Mouse (Mus musculus): ENCODE measurements around the gene Wap. TPM values are rescaled to one million over a fixed set of nuclear protein-coding genes. Genes with fewer than 3 reads are reported as not detected.

Gene Wap
- polyA plus RNA-seq, 1 experiment from 2014 or later = 4.3 TPM

DNA sequence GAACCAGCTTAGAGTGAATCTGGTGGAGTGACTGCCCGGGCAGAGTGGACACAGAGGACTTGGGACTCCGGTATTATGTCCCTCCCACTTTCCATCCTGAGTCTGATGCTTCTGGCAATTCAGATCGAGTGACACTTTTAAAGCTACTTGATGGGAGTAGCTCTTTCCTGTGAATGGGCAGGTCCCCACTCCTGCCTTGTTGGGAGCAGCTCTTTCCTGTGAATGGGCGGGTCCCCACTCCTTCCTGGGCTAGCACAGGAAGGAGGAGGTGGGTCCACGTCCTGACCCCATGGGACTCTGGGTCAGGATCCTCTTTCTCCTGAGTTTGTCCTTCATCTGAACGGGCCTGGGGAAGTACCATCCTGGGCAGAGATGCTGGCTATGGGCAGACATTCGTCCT is 37.0 kb upstream of the Wap start:
- H3K4me3 ChIP-seq (ENCODE audit: low read depth, low read length) = no peak overlapping the region
- H3K4me2 ChIP-seq (replicated peaks; ENCODE audit: low read depth) = no peak overlapping the region
- WGBS = 61% methylated on average over 7 of the region's 7 CpGs
- H3K4me1 ChIP-seq (replicated peaks; ENCODE audit: control insufficient read depth, insufficient read depth, low read length) = no peaks in the 10 kb centered on the region
- no peaks in the 10 kb centered on the region for H3K27me3 ChIP-seq (replicated peaks; ENCODE audit: control insufficient read depth, insufficient read depth, low read length)
- TF ChIP-seq CTCF (IDR thresholded peaks at IDR 0.05; ENCODE audit: low read depth) = no peak
- no peaks in the 10 kb centered on the region for H3K36me3 ChIP-seq (ENCODE audit: control insufficient read depth, insufficient read depth)
- no peak overlapping the region for H3K9ac ChIP-seq (ENCODE audit: low read depth, low read length)
- H3K9me3 ChIP-seq (ENCODE audit: control insufficient read depth) = no peaks in the 10 kb centered on the region
- no peak for ATAC-seq
- H3K27ac ChIP-seq (ENCODE audit: low read depth, low read length) = no peak overlapping the region

DNA sequence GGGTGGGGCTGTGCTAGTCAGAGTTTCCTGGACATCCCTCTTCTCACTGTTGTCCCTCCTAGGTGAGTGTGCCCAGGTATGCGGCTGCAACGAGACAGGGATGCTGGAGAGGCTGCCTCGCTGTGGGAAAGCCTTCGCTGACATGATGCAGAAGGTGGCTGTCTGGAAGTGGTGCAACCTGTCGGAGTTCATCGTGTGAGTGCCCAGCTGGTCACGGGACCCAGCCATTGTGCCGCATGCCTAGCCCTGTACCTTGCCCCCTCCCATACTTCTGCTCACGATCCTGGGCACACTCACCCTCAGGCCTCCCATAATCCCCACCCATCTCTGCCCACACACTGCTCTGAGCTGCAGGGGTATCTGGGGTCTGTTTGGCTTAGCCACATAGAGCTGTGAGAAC is 36.3 kb upstream of the Wap start:
- no peak for ATAC-seq
- H3K4me2 ChIP-seq (replicated peaks; ENCODE audit: low read depth) = no peak overlapping the region
- H3K4me1 ChIP-seq (replicated peaks; ENCODE audit: control insufficient read depth, insufficient read depth, low read length) = no peaks in the 10 kb centered on the region
- H3K9me3 ChIP-seq (ENCODE audit: control insufficient read depth) = no peaks in the 10 kb centered on the region
- no peak overlapping the region for H3K9ac ChIP-seq (ENCODE audit: low read depth, low read length)
- no peaks in the 10 kb centered on the region for H3K36me3 ChIP-seq (ENCODE audit: control insufficient read depth, insufficient read depth)
- H3K27ac ChIP-seq (ENCODE audit: low read depth, low read length) = no peak overlapping the region
- WGBS = 82% methylated on average over 9 of the region's 9 CpGs
- no peak for TF ChIP-seq CTCF (IDR thresholded peaks at IDR 0.05; ENCODE audit: low read depth)
- no peak overlapping the region for H3K4me3 ChIP-seq (ENCODE audit: low read depth, low read length)
- no peaks in the 10 kb centered on the region for H3K27me3 ChIP-seq (replicated peaks; ENCODE audit: control insufficient read depth, insufficient read depth, low read length)

DNA sequence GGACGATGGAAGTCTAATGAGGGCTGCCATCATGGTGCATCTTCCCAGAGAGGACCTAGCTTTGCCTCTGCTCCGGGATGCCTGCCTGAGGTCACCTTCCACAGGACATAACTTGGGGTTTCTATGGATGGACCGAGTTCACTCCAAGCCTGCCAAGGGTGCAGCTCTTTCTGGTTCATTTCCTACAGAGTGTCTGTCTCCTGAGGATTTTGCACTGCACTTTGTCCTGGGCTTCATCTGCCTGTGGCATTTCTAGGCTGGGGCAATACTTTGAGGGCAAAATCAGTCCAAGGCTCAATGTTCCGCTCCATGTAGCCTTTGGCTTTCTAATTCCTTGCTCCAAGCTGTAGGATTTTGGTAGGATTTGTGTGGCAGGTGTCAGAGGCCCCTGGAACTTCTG is 32.4 kb upstream of the Wap start:
- TF ChIP-seq CTCF (IDR thresholded peaks at IDR 0.05; ENCODE audit: low read depth) = no peak
- H3K9ac ChIP-seq (ENCODE audit: low read depth, low read length) = no peak overlapping the region
- ATAC-seq = no peak

DNA sequence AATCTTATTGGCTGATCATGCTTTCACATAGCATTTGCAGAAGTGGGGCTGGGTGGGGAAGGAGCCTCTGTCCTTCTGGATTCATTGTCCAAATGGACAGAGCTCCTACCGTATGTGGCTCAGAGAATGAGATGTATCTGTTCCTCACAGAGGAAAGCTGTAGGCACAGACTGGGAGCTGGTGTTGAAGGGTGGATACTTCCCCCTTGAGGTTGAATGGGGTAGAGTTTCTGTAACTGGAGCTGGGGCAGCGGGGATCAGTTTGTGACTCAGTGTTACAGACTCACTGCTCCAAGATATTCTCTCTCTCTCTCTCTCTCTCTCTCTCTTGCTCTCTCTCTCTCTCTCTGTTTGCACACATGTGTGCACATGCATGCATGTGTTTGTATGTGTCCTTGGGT is 31.6 kb upstream of the Wap start:
- Histone ChIP-seq H3K9me3 (ENCODE audit: control insufficient read depth) (no peaks in the 10 kb centered on the region), H3K27ac (ENCODE audit: low read depth, low read length) (no peak overlapping the region), H3K4me2 (replicated peaks; ENCODE audit: low read depth) (no peak overlapping the region), H3K36me3 (ENCODE audit: control insufficient read depth, insufficient read depth) (no peaks in the 10 kb centered on the region), H3K4me3 (ENCODE audit: low read depth, low read length) (no peak overlapping the region), H3K9ac (ENCODE audit: low read depth, low read length) (no peak overlapping the region), H3K4me1 (replicated peaks; ENCODE audit: control insufficient read depth, insufficient read depth, low read length) (no peaks in the 10 kb centered on the region), H3K27me3 (replicated peaks; ENCODE audit: control insufficient read depth, insufficient read depth, low read length) (no peaks in the 10 kb centered on the region)
- ATAC-seq = no peak
- TF ChIP-seq CTCF (IDR thresholded peaks at IDR 0.05; ENCODE audit: low read depth) = peak; percentile 27; the same call in 1 of the 2 replicates
- 54% methylated on average over 2 of the region's 2 CpGs for WGBS

More for the DNA sequence above, 32.4 kb upstream of the Wap start:
- no peaks in the 10 kb centered on the region for H3K9me3 ChIP-seq (ENCODE audit: control insufficient read depth)
- H3K4me3 ChIP-seq (ENCODE audit: low read depth, low read length) = no peak overlapping the region
- no peaks in the 10 kb centered on the region for H3K36me3 ChIP-seq (ENCODE audit: control insufficient read depth, insufficient read depth)
- no peaks in the 10 kb centered on the region for H3K27me3 ChIP-seq (replicated peaks; ENCODE audit: control insufficient read depth, insufficient read depth, low read length)
- H3K4me2 ChIP-seq (replicated peaks; ENCODE audit: low read depth) = no peak overlapping the region
- no peak overlapping the region for H3K27ac ChIP-seq (ENCODE audit: low read depth, low read length)
- no peaks in the 10 kb centered on the region for H3K4me1 ChIP-seq (replicated peaks; ENCODE audit: control insufficient read depth, insufficient read depth, low read length)
- 83% methylated on average over 4 of the region's 4 CpGs for WGBS

DNA sequence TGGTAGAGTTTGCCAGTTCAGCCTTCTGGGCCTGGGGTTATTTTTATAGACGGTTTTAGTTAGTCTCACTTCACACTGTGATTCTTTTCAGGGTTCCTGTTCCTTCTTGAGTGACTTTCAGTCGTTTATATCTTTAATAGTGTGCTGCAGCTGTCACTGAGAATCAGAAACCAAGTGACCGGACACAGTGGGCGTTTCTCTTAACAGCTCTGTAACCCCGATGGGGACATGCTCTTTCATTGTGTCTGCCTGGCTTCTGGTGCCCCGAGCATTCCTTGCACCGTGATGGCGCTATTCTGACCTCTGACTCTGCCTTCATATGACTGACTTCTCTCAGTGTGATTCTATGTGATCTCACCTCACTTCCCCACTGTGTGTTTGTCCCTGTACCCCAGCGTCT is 30.6 kb upstream of the Wap start:
- no peak for TF ChIP-seq CTCF (IDR thresholded peaks at IDR 0.05; ENCODE audit: low read depth)
- no peaks in the 10 kb centered on the region for H3K4me1 ChIP-seq (replicated peaks; ENCODE audit: control insufficient read depth, insufficient read depth, low read length)
- 59% methylated on average over 9 of the region's 9 CpGs for WGBS
- no peak for ATAC-seq
- no peak overlapping the region for H3K4me2 ChIP-seq (replicated peaks; ENCODE audit: low read depth)
- no peak overlapping the region for H3K4me3 ChIP-seq (ENCODE audit: low read depth, low read length)
- H3K9me3 ChIP-seq (ENCODE audit: control insufficient read depth) = no peaks in the 10 kb centered on the region
- H3K9ac ChIP-seq (ENCODE audit: low read depth, low read length) = no peak overlapping the region
- H3K27ac ChIP-seq (ENCODE audit: low read depth, low read length) = no peak overlapping the region
- H3K27me3 ChIP-seq (replicated peaks; ENCODE audit: control insufficient read depth, insufficient read depth, low read length) = no peaks in the 10 kb centered on the region
- H3K36me3 ChIP-seq (ENCODE audit: control insufficient read depth, insufficient read depth) = no peaks in the 10 kb centered on the region

DNA sequence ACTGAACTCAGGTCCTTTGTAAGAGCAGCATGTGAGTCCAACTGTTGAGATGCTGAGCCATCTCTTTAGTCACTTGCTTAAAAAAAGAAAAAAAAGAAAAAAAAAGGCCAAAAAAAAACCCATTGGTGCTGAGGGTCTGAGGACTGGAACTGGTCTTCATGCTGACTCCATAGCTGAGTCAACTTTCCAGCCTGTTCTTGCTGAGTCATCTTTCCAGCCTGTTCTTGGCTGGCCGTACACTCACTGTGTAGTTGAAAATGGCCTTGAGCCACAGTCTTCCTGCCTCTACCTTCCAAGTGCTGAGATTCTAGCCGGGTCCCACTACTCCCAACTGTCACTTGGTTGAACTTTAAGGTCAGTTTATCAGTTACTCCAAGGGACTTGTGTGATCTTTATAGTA is 28.2 kb upstream of the Wap start:
- no peaks in the 10 kb centered on the region for H3K36me3 ChIP-seq (ENCODE audit: control insufficient read depth, insufficient read depth)
- no peak for ATAC-seq
- no peaks in the 10 kb centered on the region for H3K27me3 ChIP-seq (replicated peaks; ENCODE audit: control insufficient read depth, insufficient read depth, low read length)
- no peak for TF ChIP-seq CTCF (IDR thresholded peaks at IDR 0.05; ENCODE audit: low read depth)
- WGBS = 78% methylated on average over 2 of the region's 2 CpGs
- no peak overlapping the region for H3K27ac ChIP-seq (ENCODE audit: low read depth, low read length)
- H3K4me2 ChIP-seq (replicated peaks; ENCODE audit: low read depth) = no peak overlapping the region
- no peaks in the 10 kb centered on the region for H3K9me3 ChIP-seq (ENCODE audit: control insufficient read depth)
- H3K4me1 ChIP-seq (replicated peaks; ENCODE audit: control insufficient read depth, insufficient read depth, low read length) = no peaks in the 10 kb centered on the region
- H3K4me3 ChIP-seq (ENCODE audit: low read depth, low read length) = no peak overlapping the region
- no peak overlapping the region for H3K9ac ChIP-seq (ENCODE audit: low read depth, low read length)

DNA sequence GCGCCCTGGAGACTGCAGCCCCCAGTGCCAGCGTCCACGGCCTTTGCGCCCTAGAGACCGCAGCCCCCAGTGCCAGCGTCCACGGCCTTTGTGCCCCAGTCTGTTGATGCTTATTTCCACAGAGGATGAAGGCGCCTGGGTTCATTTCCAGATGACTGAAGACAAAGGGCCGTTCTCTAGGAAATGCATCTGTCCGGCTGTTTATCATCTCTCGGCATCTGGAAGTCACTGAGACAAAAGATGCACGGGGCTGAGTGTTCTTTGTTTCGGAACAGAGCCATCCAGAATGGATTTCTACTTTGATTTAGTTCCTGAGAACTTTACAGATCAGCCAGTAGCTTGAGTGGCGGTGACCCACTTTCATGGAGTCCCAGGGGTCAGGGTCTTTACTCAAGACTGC is 22.8 kb upstream of the Wap start:
- Histone ChIP-seq H3K27ac (ENCODE audit: low read depth, low read length) (no peak overlapping the region), H3K9ac (ENCODE audit: low read depth, low read length) (no peak overlapping the region), H3K4me2 (replicated peaks; ENCODE audit: low read depth) (no peak overlapping the region), H3K9me3 (ENCODE audit: control insufficient read depth) (no peaks in the 10 kb centered on the region), H3K4me3 (ENCODE audit: low read depth, low read length) (no peak overlapping the region), H3K27me3 (replicated peaks; ENCODE audit: control insufficient read depth, insufficient read depth, low read length) (no peaks in the 10 kb centered on the region), H3K4me1 (replicated peaks; ENCODE audit: control insufficient read depth, insufficient read depth, low read length) (no peaks in the 10 kb centered on the region), H3K36me3 (ENCODE audit: control insufficient read depth, insufficient read depth) (no peaks in the 10 kb centered on the region)
- 76% methylated on average over 14 of the region's 14 CpGs for WGBS
- TF ChIP-seq CTCF (IDR thresholded peaks at IDR 0.05; ENCODE audit: low read depth) = no peak
- no peak for ATAC-seq

Measured in intestine, postnatal 0 days (tissue).